Mouse (Mus musculus) kidney, adult 2 months (tissue): Measurements from ENCODE around the gene Chdh. TPM values are rescaled to one million over a fixed set of nuclear protein-coding genes. Genes with fewer than 3 reads are reported as not detected.

ENCODE experiments used
- DNase-seq: peaks from one replicate; pipeline ENCODE4 v3.0.0; 2021
- H3K27ac ChIP-seq: fragments of 200-500 bp; 2 replicates; pipeline ENCODE4 v1.5.1; 2012; ENCODE audit warnings: low read depth, low read length, control low read depth, inconsistent platforms; ENCODE audit not compliant: insufficient read depth
- H3K27me3 ChIP-seq: fragments of 200-500 bp; replicated peaks from 2 replicates; pipeline ENCODE4 v1.6.1; 2012; ENCODE audit warnings: mild to moderate bottlenecking, moderate library complexity, low read length, inconsistent platforms; ENCODE audit not compliant: control insufficient read depth, insufficient read depth
- H3K36me3 ChIP-seq: fragments of 200-500 bp; 2 replicates; pipeline ENCODE4 v1.6.1; 2012; ENCODE audit warnings: mild to moderate bottlenecking, moderate library complexity, low read length, inconsistent platforms; ENCODE audit not compliant: control insufficient read depth, insufficient read depth
- H3K4me1 ChIP-seq: fragments of 200-500 bp; 2 replicates; pipeline ENCODE4 v1.6.1; 2011; ENCODE audit warnings: low read length; ENCODE audit not compliant: control insufficient read depth, insufficient read depth
- H3K4me3 ChIP-seq: fragments of 200-500 bp; 2 replicates; pipeline ENCODE4 v1.5.1; 2011; ENCODE audit warnings: mild to moderate bottlenecking, low read depth, low read length, control low read depth; ENCODE audit not compliant: insufficient read depth
- CTCF ChIP-seq: fragments of 200-500 bp; conservative IDR thresholded peaks from 2 replicates; pipeline ENCODE4 v1.5.1; 2011; ENCODE audit warnings: low read depth, mild to moderate bottlenecking, control low read depth, low read length, moderate library complexity, mixed read lengths; ENCODE audit not compliant: insufficient read depth, insufficient read length
- POLR2A ChIP-seq: fragments of 200-500 bp; IDR thresholded peaks from one replicate; pipeline ENCODE4 v1.6.1; 2011; ENCODE audit warnings: low read depth, low read length, control low read depth
- WGBS: fragments of 180-500 bp; shearing (Covaris S2); methylation state at CpG from one replicate; pipeline ENCODE4 v1.1.7; 2018; 5-methylcytosine and 5-hydroxymethylcytosine counted together
- polyA plus RNA-seq: library from polyadenylated mRNA; depleted of rRNA; stranded (reverse); fragments of >200 nt; gene quantifications from 2 replicates; pipeline ENCODE4 v1.2.3, GENCODE M21; 2012; rRNA removed

Gene Chdh
- polyA plus RNA-seq: 112 and 135 TPM in 2 replicates

- TF ChIP-seq POLR2A (no peak), CTCF (no peak)
- no peaks in the 10 kb centered on the region for H3K27me3 ChIP-seq
- peak within 1 kb of the TSS; percentile 77 for H3K4me3 ChIP-seq
- DNase-seq: peak; percentile 93
- no peaks in the 10 kb centered on the region; the same call in 1 of the 2 replicates for H3K36me3 ChIP-seq
- H3K27ac ChIP-seq: peak within 1 kb of the TSS; percentile 98
- H3K4me1 ChIP-seq: peaks cover 25% of the 10 kb centered on the region
- 6% methylated on average over 54 of the region's 54 CpGs for WGBS
Observed at GRCm38 (mm10) chr14:30008733-30009575, at the start of gene Chdh, which contains the start of gene Il17rb. Gene Chdh (plus strand): TSS chr14:30009023. Gene Il17rb (minus strand): TSS chr14:30008896.

GRCm38 (mm10) chr14:29967611-29968010 lies 41.2 kb upstream of the Chdh start:
- no peaks in the 10 kb centered on the region for H3K27me3 ChIP-seq
- 61% methylated on average over 7 of the region's 7 CpGs for WGBS
- 0 out of 2 replicates have a peak, but pooled peaks cover 3% of the 10 kb centered on the region for H3K36me3 ChIP-seq
- peaks cover 7% of the 10 kb centered on the region; the same call in 1 of the 2 replicates for H3K4me1 ChIP-seq
- no peak for TF ChIP-seq CTCF
- TF ChIP-seq POLR2A: no peak
- H3K27ac ChIP-seq: peak overlapping the region; percentile 46
- peak overlapping the region; percentile 80 for H3K4me3 ChIP-seq
- no peak for DNase-seq

- Histone ChIP-seq H3K4me1 (peaks cover 7% of the 10 kb centered on the region; the same call in 1 of the 2 replicates), H3K4me3 (peak within 1 kb of the TSS; percentile 80), H3K27ac (peak within 1 kb of the TSS; percentile 79), H3K27me3 (no peaks in the 10 kb centered on the region), H3K36me3 (peaks cover 4% of the 10 kb centered on the region; the same call in 1 of the 2 replicates)
- WGBS: under 1% methylated on average over 49 of the region's 49 CpGs
- TF ChIP-seq POLR2A (peak; percentile 77), CTCF (no peak)
- peak; percentile 99 for DNase-seq
Observed at GRCm38 (mm10) chr14:29968075-29968821, 40.6 kb upstream of the Chdh start, which contains the start of gene Selenok. Gene Selenok (plus strand): TSS chr14:29968308.

- WGBS: 97% methylated on average over 7 of the region's 7 CpGs
- H3K36me3 ChIP-seq: peaks cover 6% of the 10 kb centered on the region
- TF ChIP-seq CTCF (no peak), POLR2A (no peak)
Observed at GRCm38 (mm10) chr14:29971446-29971845, 37.4 kb upstream of the Chdh start.

GRCm38 (mm10) chr14:29971993-29972392 lies 36.8 kb upstream of the Chdh start:
- Histone ChIP-seq H3K27me3 (no peaks in the 10 kb centered on the region), H3K4me3 (no peak overlapping the region), H3K4me1 (peaks cover 7% of the 10 kb centered on the region; the same call in 1 of the 2 replicates), H3K27ac (no peak overlapping the region), H3K36me3 (peaks cover 6% of the 10 kb centered on the region)
- DNase-seq: no peak
- 88% methylated on average over 5 of the region's 5 CpGs for WGBS
- TF ChIP-seq CTCF (no peak), POLR2A (no peak)

More at GRCm38 (mm10) chr14:29971446-29971845, 37.4 kb upstream of the Chdh start:
- Histone ChIP-seq H3K27me3 (no peaks in the 10 kb centered on the region), H3K4me1 (peaks cover 7% of the 10 kb centered on the region; the same call in 1 of the 2 replicates), H3K27ac (no peak overlapping the region), H3K4me3 (no peak overlapping the region)
- DNase-seq: no peak

GRCm38 (mm10) chr14:29976927-29977326 lies 31.9 kb upstream of the Chdh start:
- WGBS: 96% methylated on average over 6 of the region's 6 CpGs
- no peak for TF ChIP-seq CTCF
- no peak for TF ChIP-seq POLR2A
- H3K27me3 ChIP-seq: no peaks in the 10 kb centered on the region
- no peak overlapping the region for H3K4me3 ChIP-seq
- no peak for DNase-seq
- H3K27ac ChIP-seq: no peak overlapping the region
- H3K36me3 ChIP-seq: peaks cover 4% of the 10 kb centered on the region
- H3K4me1 ChIP-seq: peaks cover 2% of the 10 kb centered on the region; the same call in 1 of the 2 replicates
